In the genomic region with DNA sequence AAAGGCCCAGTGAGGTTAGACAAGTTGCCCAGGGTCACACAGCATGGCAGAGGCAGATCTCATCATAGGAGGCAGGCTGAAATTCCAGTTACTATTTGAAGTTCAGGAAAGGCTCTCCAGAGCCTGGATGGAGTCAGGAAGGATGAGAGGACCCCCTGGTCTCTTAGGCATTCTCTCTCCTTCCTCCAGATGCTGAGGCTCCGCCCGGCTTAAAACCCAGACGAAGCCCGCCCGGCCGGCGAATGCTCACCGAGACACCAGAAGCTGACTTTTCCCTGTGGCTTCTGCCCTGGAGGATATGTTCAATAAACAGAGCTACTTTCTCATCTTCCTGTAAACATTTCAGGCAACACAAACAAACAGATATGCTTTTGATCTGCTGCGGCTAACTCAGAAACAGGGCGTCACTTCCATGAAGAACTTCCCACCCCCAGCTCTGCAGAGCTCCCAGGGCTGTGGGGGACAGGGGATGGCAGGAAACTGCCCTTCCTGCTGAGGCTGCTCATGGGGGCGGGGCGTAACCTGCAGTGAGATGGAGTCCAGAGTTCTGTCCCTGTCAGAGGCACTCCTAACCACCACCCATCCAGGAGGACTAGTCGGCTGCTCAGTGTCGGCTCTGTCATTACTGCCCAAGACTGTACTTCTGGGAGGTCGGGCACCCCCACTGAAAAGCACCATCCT, we compare ENCODE assay signal across 9 mouse cellular contexts. TPM values are rescaled to one million over a fixed set of nuclear protein-coding genes. Genes with fewer than 3 reads are reported as not detected.
DNase-seq lines count a peak whose midpoint lies in the region; ATAC-seq and TF ChIP-seq lines count a peak whose summit lies in the region.
"Had no signal": no experiment of that assay in that cellular context is flagged by ENCODE, and none has a peak within 500 bp of the region (broad histone marks: within the 10 kb centered on the region; RNA-seq: fewer than 3 reads in every experiment).

No protein-coding gene starts in this region.

- H3K27me3 ChIP-seq in forebrain, embryonic 10.5 days (ENCODE audit: poor library complexity, severe bottlenecking): peaks cover 50% of the 10 kb centered on the region
- no peaks in the 10 kb centered on the region for H3K27me3 ChIP-seq in forebrain, postnatal 0 days (ENCODE audit: insufficient read depth, low read length)
- no peaks in the 10 kb centered on the region for H3K27me3 ChIP-seq in embryonic facial prominence, embryonic 14.5 days (replicated peaks; ENCODE audit: control insufficient read depth, insufficient read depth, low read length)
- peaks cover 22% of the 10 kb centered on the region for H3K27me3 ChIP-seq in limb, embryonic 12.5 days

- H3K36me3 ChIP-seq in forebrain, embryonic 10.5 days (replicated peaks): no peaks in the 10 kb centered on the region
- H3K36me3 ChIP-seq in forebrain, postnatal 0 days (ENCODE audit: insufficient read depth): no peaks in the 10 kb centered on the region
- H3K36me3 ChIP-seq in embryonic facial prominence, embryonic 14.5 days (ENCODE audit: control insufficient read depth, insufficient read depth, low read length): no peaks in the 10 kb centered on the region
- no peaks in the 10 kb centered on the region for H3K36me3 ChIP-seq in limb, embryonic 12.5 days

- no peak overlapping the region for H3K4me3 ChIP-seq in forebrain, embryonic 10.5 days
- H3K4me3 ChIP-seq in forebrain, postnatal 0 days (ENCODE audit: low read depth, low read length): no peak overlapping the region
- H3K4me3 ChIP-seq in embryonic facial prominence, embryonic 14.5 days (ENCODE audit: low read depth, low read length): no peak overlapping the region
- H3K4me3 ChIP-seq in limb, embryonic 12.5 days (replicated peaks): no peak overlapping the region
- H3K4me3 ChIP-seq in olfactory bulb, adult 2 months (ENCODE audit: insufficient read depth, low read depth, low read length): no peak overlapping the region

- no peak for DNase-seq in forebrain, embryonic 10.5 days (ENCODE audit: extremely low spot score, low spot score)
- no peak for DNase-seq in forebrain, postnatal 0 days
- DNase-seq in embryonic facial prominence, embryonic 14.5 days (ENCODE audit: low spot score): peak; percentile 41
- DNase-seq in heart, postnatal 4 days: peak; percentile 63
- no peak for DNase-seq in left cerebral cortex, adult 9 months (ENCODE audit: low spot score in 2 of 2)
- no peak for DNase-seq in right cerebral cortex, adult 18-20 months

- ATAC-seq in forebrain, postnatal 0 days: no peak
- ATAC-seq in embryonic facial prominence, embryonic 14.5 days (ENCODE audit: low read depth): no peak
- ATAC-seq in limb, embryonic 12.5 days (ENCODE audit: insufficient number of reproducible peaks, insufficient read depth, low FRiP score, low TSS enrichment, low read depth): no peak

- TF ChIP-seq POLR2A in olfactory bulb, adult 2 months (IDR thresholded peaks at IDR 0.05; ENCODE audit: insufficient read depth, low read depth, low read length): no peak

- H3K9me3 ChIP-seq in forebrain, embryonic 10.5 days: no peaks in the 10 kb centered on the region
- H3K9me3 ChIP-seq in forebrain, postnatal 0 days (ENCODE audit: low read length): no peaks in the 10 kb centered on the region
- H3K9me3 ChIP-seq in embryonic facial prominence, embryonic 14.5 days (ENCODE audit: control insufficient read depth, low read length): no peaks in the 10 kb centered on the region
- H3K9me3 ChIP-seq in limb, embryonic 12.5 days: no peaks in the 10 kb centered on the region

- no peak overlapping the region for H3K9ac ChIP-seq in forebrain, postnatal 0 days
- H3K9ac ChIP-seq in embryonic facial prominence, embryonic 14.5 days (ENCODE audit: low read depth, low read length): no peak overlapping the region
- H3K9ac ChIP-seq in limb, embryonic 12.5 days (replicated peaks): no peak overlapping the region

- TF ChIP-seq CTCF in forebrain, postnatal 0 days (IDR thresholded peaks at IDR 0.05; ENCODE audit: low read depth): no peak
- TF ChIP-seq CTCF in olfactory bulb, adult 2 months (IDR thresholded peaks at IDR 0.05; ENCODE audit: insufficient read depth, low read depth, low read length): no peak

- 20% methylated on average over 15 of the region's 15 CpGs for WGBS in forebrain, embryonic 10.5 days
- 47% methylated on average over 15 of the region's 15 CpGs for WGBS in forebrain, postnatal 0 days
- 21% methylated on average over 15 of the region's 15 CpGs for WGBS in embryonic facial prominence, embryonic 14.5 days
- 13% methylated on average over 15 of the region's 15 CpGs for whole genome bisulfite sequencing in limb, embryonic 12.5 days
- WGBS in olfactory bulb, adult 2 months: 61% methylated on average over 15 of the region's 15 CpGs

- H3K27ac ChIP-seq in forebrain, embryonic 10.5 days: peak overlapping the region; percentile 64
- H3K27ac ChIP-seq in forebrain, postnatal 0 days (ENCODE audit: low read depth, low read length): no peak overlapping the region
- H3K27ac ChIP-seq in embryonic facial prominence, embryonic 14.5 days (replicated peaks; ENCODE audit: low read depth, low read length): peak overlapping the region; percentile 24; the same call in 1 of the 2 replicates
- 0 out of 2 replicates have a peak overlapping the region, but pooled peaks have one; percentile 18 for H3K27ac ChIP-seq in limb, embryonic 12.5 days
- 0 out of 2 replicates have a peak overlapping the region, but pooled peaks have one; percentile 20 for H3K27ac ChIP-seq in olfactory bulb, adult 2 months (ENCODE audit: insufficient read depth, low read depth, low read length)
- H3K27ac ChIP-seq: macrophage had no signal

- peaks cover 98% of the 10 kb centered on the region for H3K4me1 ChIP-seq in forebrain, embryonic 10.5 days
- peaks cover 22% of the 10 kb centered on the region for H3K4me1 ChIP-seq in forebrain, postnatal 0 days (ENCODE audit: insufficient read depth)
- H3K4me1 ChIP-seq in embryonic facial prominence, embryonic 14.5 days (ENCODE audit: control insufficient read depth, insufficient read depth, low read length): peaks cover 32% of the 10 kb centered on the region
- peaks cover 40% of the 10 kb centered on the region for H3K4me1 ChIP-seq in limb, embryonic 12.5 days (replicated peaks)
- peaks cover 79% of the 10 kb centered on the region for H3K4me1 ChIP-seq in olfactory bulb, adult 2 months (ENCODE audit: control insufficient read depth, insufficient read depth, low read length)

- H3K4me2 ChIP-seq in forebrain, postnatal 0 days (ENCODE audit: low read depth): no peak overlapping the region
- peak overlapping the region; percentile 16; the same call in 1 of the 2 replicates for H3K4me2 ChIP-seq in embryonic facial prominence, embryonic 14.5 days (ENCODE audit: low read depth, low read length)
- H3K4me2 ChIP-seq in limb, embryonic 12.5 days: no peak overlapping the region

RNA-seq across cellular contexts. Expression of a gene that starts 13.9 kb away (rescaled TPM):
- polyA plus RNA-seq in forebrain, embryonic 10.5 days (2016; fragmentation: Nextera tagmentation; extraction: Ambion mirVana): 9.7 and 10.0 TPM in 2 replicates
- 43.3 and 53.2 TPM in 2 replicates for total RNA-seq in forebrain, postnatal 0 days (2014; rRNA removed)
- 24.7 and 31.6 TPM in 2 replicates for polyA plus RNA-seq in forebrain, postnatal 0 days (2015; fragmentation: Nextera tagmentation; extraction: Ambion mirVana)
- 11.1 and 12.3 TPM in 2 replicates for polyA plus RNA-seq in embryonic facial prominence, embryonic 14.5 days (2014; fragmentation: Nextera tagmentation; extraction: Ambion mirVana)
- total RNA-seq in heart, postnatal 4 days (2021): 10 to 100 TPM; 16.2 to 16.9 TPM
- polyA plus RNA-seq in limb, embryonic 12.5 days (2016; fragmentation: Nextera tagmentation; extraction: Ambion mirVana): 7.6 and 8.0 TPM in 2 replicates
- polyA plus RNA-seq in olfactory bulb, adult 2 months (2012; ENCODE audit: insufficient read depth, insufficient read length, low replicate concordance, missing spikeins): not detected in 2 replicates

Comparison
In these comparisons a context has a peak if more than half of its experiments do, and no peak if none do; other contexts are left out.
1. DNase-seq: peak in embryonic facial prominence, embryonic 14.5 days (single experiment) and heart, postnatal 4 days (single experiment); none in forebrain, embryonic 10.5 days (single experiment), forebrain, postnatal 0 days (single experiment), left cerebral cortex, adult 9 months (0 of 2) and right cerebral cortex, adult 18-20 months (single experiment).